Mouse (Mus musculus) heart, embryonic 14.5 days (tissue): ENCODE data around the gene Rgs7. TPM values are rescaled to one million over a fixed set of nuclear protein-coding genes. Genes with fewer than 3 reads are reported as not detected.
A peak's percentile ranks its signal among the peaks of the same experiment; 100 is the strongest.

Experiments
- ATAC-seq: fragments of 200-750 bp; cut with Nextera tagmentation; 2 replicates; pipeline ENCODE4 v1.8.0; 2017; ENCODE audit warnings: low read depth, moderate TSS enrichment; ENCODE audit not compliant: insufficient number of reproducible peaks, insufficient read depth, low FRiP score
- H3K27ac ChIP-seq, 2 experiments: fragments of 200-500 bp in 1 of 2; fragments of 300-500 bp in 1 of 2; sonication (generic) in 1 of 2; replicated peaks in 1 of 2; 2 replicates each; pipeline ENCODE4 v1.5.1; 2012 to 2014; ENCODE audit warnings: low read depth in 2 of 2, low read length in 2 of 2, control low read depth in 1 of 2, mild to moderate bottlenecking in 1 of 2, mixed read lengths in 1 of 2; ENCODE audit not compliant: control insufficient read depth in 1 of 2, insufficient read depth in 1 of 2
- H3K27me3 ChIP-seq: fragments of 300-500 bp; sonication (generic); 2 replicates; pipeline ENCODE4 v1.6.1; 2014; ENCODE audit warnings: mild to moderate bottlenecking, low read length, control low read depth; ENCODE audit not compliant: control insufficient read depth, insufficient read depth
- H3K36me3 ChIP-seq: fragments of 300-500 bp; sonication (generic); 2 replicates; pipeline ENCODE4 v1.6.1; 2014; ENCODE audit warnings: mild to moderate bottlenecking, control low read depth, low read length, mixed read lengths; ENCODE audit not compliant: control insufficient read depth, insufficient read depth
- H3K4me1 ChIP-seq, 2 experiments: fragments of 200-500 bp in 1 of 2; fragments of 300-500 bp in 1 of 2; sonication (generic) in 1 of 2; 2 replicates each; pipeline ENCODE4 v1.6.1; 2012 to 2014; ENCODE audit warnings: low read length in 2 of 2, control low read depth in 1 of 2, mixed read lengths in 1 of 2; ENCODE audit not compliant: control insufficient read depth in 2 of 2, insufficient read depth in 2 of 2
- H3K4me2 ChIP-seq: fragments of 300-500 bp; sonication (generic); 2 replicates; pipeline ENCODE4 v1.6.1; 2014; ENCODE audit warnings: mild to moderate bottlenecking, low read length
- H3K4me3 ChIP-seq, 2 experiments: fragments of 200-500 bp in 1 of 2; fragments of 300-500 bp in 1 of 2; sonication (generic) in 1 of 2; 2 replicates each; pipeline ENCODE4 v1.5.1; 2012 to 2014; ENCODE audit warnings: low read length in 2 of 2, mild to moderate bottlenecking in 2 of 2, control low read depth in 1 of 2, low read depth in 1 of 2, moderate library complexity in 1 of 2; ENCODE audit not compliant: control insufficient read depth in 1 of 2, insufficient read depth in 1 of 2
- H3K9ac ChIP-seq: fragments of 300-500 bp; sonication (generic); 2 replicates; pipeline ENCODE4 v1.6.1; 2014; ENCODE audit warnings: mild to moderate bottlenecking, low read length
- H3K9me3 ChIP-seq: fragments of 300-500 bp; sonication (generic); 2 replicates; pipeline ENCODE4 v1.6.1; 2016; ENCODE audit warnings: low read length, control low read depth; ENCODE audit not compliant: control insufficient read depth
- WGBS: fragments of 180-500 bp; shearing (Covaris S2); extraction: QIAGEN DNeasy Blood & Tissue Kit; methylation state at CpG from one replicate; pipeline ENCODE4 v1.1.7; 2014; 5-methylcytosine and 5-hydroxymethylcytosine counted together
- polyA plus RNA-seq: library from polyadenylated mRNA; unstranded; fragments of >200 nt; fragmentation: Nextera tagmentation; extraction: Ambion mirVana; gene quantifications from 2 replicates; pipeline ENCODE4 v1.2.1, GENCODE M21; 2014

The Rgs7 gene
- polyA plus RNA-seq, 1 experiment from 2014 or later: 0.82 TPM

- Histone ChIP-seq H3K4me2 (no peak overlapping the region), H3K27ac (no peak overlapping the region), H3K4me1 (no peaks in the 10 kb centered on the region), H3K27me3 (no peaks in the 10 kb centered on the region), H3K9me3 (no peaks in the 10 kb centered on the region), H3K9ac (no peak overlapping the region), H3K36me3 (no peaks in the 10 kb centered on the region), H3K4me3 (no peak overlapping the region)
- ATAC-seq: no peak
- WGBS: 52% methylated on average over 3 of the region's 3 CpGs
These were observed 19.9 kb upstream of the Rgs7 start for GRCm38 (mm10) chr1:175512173-175512572.

- Histone ChIP-seq H3K27ac (no peak overlapping the region), H3K4me1 (no peaks in the 10 kb centered on the region), H3K9ac (no peak overlapping the region), H3K36me3 (no peaks in the 10 kb centered on the region), H3K27me3 (no peaks in the 10 kb centered on the region), H3K9me3 (no peaks in the 10 kb centered on the region), H3K4me3 (no peak overlapping the region), H3K4me2 (no peak overlapping the region)
- WGBS: 79% methylated on average over 3 of the region's 3 CpGs
- ATAC-seq: no peak
These were observed 17.7 kb upstream of the Rgs7 start for GRCm38 (mm10) chr1:175509989-175510388.

GRCm38 (mm10) chr1:175492683-175493043 is 363 bp upstream of the Rgs7 start:
- ATAC-seq: no peak
- WGBS: 0% methylated on average over 11 of the region's 11 CpGs
- Histone ChIP-seq H3K4me2 (peak overlapping the region; percentile 99), H3K4me3 (peak overlapping the region; percentile 57 to 71), H3K27ac (no peak overlapping the region), H3K36me3 (no peaks in the 10 kb centered on the region), H3K9me3 (no peaks in the 10 kb centered on the region), H3K4me1 (peaks cover 2 to 5% of the 10 kb centered on the region in 2 experiments; a peak in 2 of 4 replicates), H3K9ac (peak overlapping the region; percentile 62), H3K27me3 (peaks cover 27% of the 10 kb centered on the region)

- H3K36me3 ChIP-seq: no peaks in the 10 kb centered on the region
- H3K9me3 ChIP-seq: no peaks in the 10 kb centered on the region
- H3K4me1 ChIP-seq: peaks cover 2 to 5% of the 10 kb centered on the region in 2 experiments; a peak in 2 of 4 replicates
- H3K27me3 ChIP-seq: peaks cover 27% of the 10 kb centered on the region
- H3K4me2 ChIP-seq: peak overlapping the region; percentile 99
- H3K9ac ChIP-seq: no peak overlapping the region
- no peak overlapping the region for H3K27ac ChIP-seq
- 22% methylated on average over 6 of the region's 6 CpGs for WGBS
- H3K4me3 ChIP-seq: peak overlapping the region in 1 of 2 experiments; percentile 71; a peak in 3 of 4 replicates
- no peak for ATAC-seq
These were observed 814 bp downstream of the Rgs7 start for GRCm38 (mm10) chr1:175491511-175491860.

- H3K9me3 ChIP-seq: no peaks in the 10 kb centered on the region
- no peak overlapping the region for H3K27ac ChIP-seq
- WGBS: 77% methylated on average over 4 of the region's 4 CpGs
- no peak overlapping the region for H3K4me3 ChIP-seq
- peaks cover 4% of the 10 kb centered on the region; the same call in 1 of the 2 replicates for H3K27me3 ChIP-seq
- no peak overlapping the region for H3K9ac ChIP-seq
- H3K4me2 ChIP-seq: no peak overlapping the region
- H3K4me1 ChIP-seq: no peaks in the 10 kb centered on the region
- no peaks in the 10 kb centered on the region for H3K36me3 ChIP-seq
- ATAC-seq: no peak
These were observed 7.2 kb downstream of the Rgs7 start for GRCm38 (mm10) chr1:175485109-175485508.

GRCm38 (mm10) chr1:175473060-175473459 is 19.2 kb downstream of the Rgs7 start:
- Histone ChIP-seq H3K4me1 (no peaks in the 10 kb centered on the region), H3K4me3 (no peak overlapping the region), H3K27ac (no peak overlapping the region), H3K4me2 (no peak overlapping the region), H3K36me3 (no peaks in the 10 kb centered on the region), H3K9ac (no peak overlapping the region), H3K27me3 (no peaks in the 10 kb centered on the region), H3K9me3 (no peaks in the 10 kb centered on the region)
- ATAC-seq: no peak
- whole genome bisulfite sequencing: 74% methylated on average over 5 of the region's 5 CpGs

- 66% methylated on average over 8 of the region's 8 CpGs for WGBS
- no peak overlapping the region for H3K4me2 ChIP-seq
These were observed 23.1 kb downstream of the Rgs7 start for GRCm38 (mm10) chr1:175469087-175469788.

GRCm38 (mm10) chr1:175464566-175464965 is 27.7 kb downstream of the Rgs7 start:
- H3K27ac ChIP-seq: no peak overlapping the region
- no peaks in the 10 kb centered on the region for H3K36me3 ChIP-seq
- H3K9me3 ChIP-seq: no peaks in the 10 kb centered on the region
- WGBS: 65% methylated on average over 2 of the region's 2 CpGs
- ATAC-seq: no peak
- no peak overlapping the region for H3K9ac ChIP-seq
- no peaks in the 10 kb centered on the region for H3K4me1 ChIP-seq
- H3K4me2 ChIP-seq: no peak overlapping the region
- H3K27me3 ChIP-seq: no peaks in the 10 kb centered on the region
- no peak overlapping the region for H3K4me3 ChIP-seq

More at GRCm38 (mm10) chr1:175469087-175469788, 23.1 kb downstream of the Rgs7 start:
- Histone ChIP-seq H3K4me1 (no peaks in the 10 kb centered on the region), H3K27ac (no peak overlapping the region), H3K4me3 (no peak overlapping the region), H3K36me3 (no peaks in the 10 kb centered on the region), H3K27me3 (no peaks in the 10 kb centered on the region), H3K9ac (no peak overlapping the region), H3K9me3 (no peaks in the 10 kb centered on the region)
- no peak for ATAC-seq
